Mouse (Mus musculus) kidney, postnatal 4 days (tissue): ENCODE measurements at regions not wholly inside any gene's neighbourhood (a gene's known extent, or its start where the extent isn't known, plus 50 kb on each side); places are given as distances from the start of the nearest gene placed in this dataset.

Experiments
- DNase-seq, 2 experiments: peaks; one replicate each; pipeline ENCODE4 v3.0.0; 2021; ENCODE audit warnings: mixed read lengths in 2 of 2

- DNase-seq, result no peak
Observed at GRCm38 (mm10) chr5:83533901-83534300, 178.9 kb upstream of the Tecrl start.

GRCm38 (mm10) chr5:83518661-83519060, 163.7 kb upstream of the Tecrl start:
- DNase-seq, result no peak

GRCm38 (mm10) chr5:83484135-83484534, 129.1 kb upstream of the Tecrl start:
- DNase-seq, result peak; percentile 7 to 12

- peak; percentile 54 to 62 for DNase-seq
Observed at GRCm38 (mm10) chr5:83440259-83440658, 85.3 kb upstream of the Tecrl start.

GRCm38 (mm10) chr5:83436510-83436909, 81.5 kb upstream of the Tecrl start:
- no peak for DNase-seq

- no peak for DNase-seq
Observed at GRCm38 (mm10) chr5:83421708-83422107, 66.7 kb upstream of the Tecrl start.

- no peak for DNase-seq
Observed at GRCm38 (mm10) chr5:83410221-83410620, 55.2 kb upstream of the Tecrl start.

GRCm38 (mm10) chr5:83405266-83405954, 50.4 kb upstream of the Tecrl start:
- DNase-seq, result no peak
